ENCODE assay signal across 19 mouse cellular contexts in the genomic region with DNA sequence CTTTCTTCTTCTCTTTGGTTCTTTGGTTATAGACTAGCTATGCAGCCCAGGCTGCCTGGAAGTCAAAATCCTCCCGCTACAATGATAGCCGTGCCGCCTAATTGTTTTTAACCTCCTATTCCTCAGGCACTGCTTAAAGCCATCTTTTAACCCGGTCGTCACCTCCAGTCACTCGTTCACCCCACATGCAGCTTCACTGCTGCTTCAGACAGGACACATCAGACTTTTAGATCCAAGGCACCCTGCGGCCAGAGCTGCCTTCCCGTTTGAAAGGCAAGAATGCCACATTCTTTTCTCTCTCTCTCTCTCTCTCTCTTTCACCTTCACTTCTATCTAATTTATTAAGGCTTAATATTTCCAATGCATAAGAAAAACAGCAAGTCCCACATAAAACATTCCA. TPM values are rescaled to one million over a fixed set of nuclear protein-coding genes. Genes with fewer than 3 reads are reported as not detected.
A peak's percentile ranks its signal among the peaks of the same experiment; 100 is the strongest.
DNase-seq lines count a peak whose midpoint lies in the region; ATAC-seq and TF ChIP-seq lines count a peak whose summit lies in the region.
"Had no signal": no experiment of that assay in that cellular context is flagged by ENCODE, and none has a peak within 500 bp of the region (broad histone marks: within the 10 kb centered on the region; RNA-seq: fewer than 3 reads in every experiment).

No protein-coding gene starts in this region.

- no peak overlapping the region for H3K4me3 ChIP-seq in heart, embryonic 15.5 days
- no peak overlapping the region for H3K4me3 ChIP-seq in kidney, postnatal 0 days (replicated peaks; ENCODE audit: low read depth, low read length)
- no peak overlapping the region for H3K4me3 ChIP-seq in brown adipose tissue, adult 24 weeks (ENCODE audit: insufficient read depth, low read depth, low read length)
- H3K4me3 ChIP-seq in stomach, embryonic 14.5 days (ENCODE audit: low read depth, low read length), result no peak overlapping the region

- no peaks in the 10 kb centered on the region for H3K9me3 ChIP-seq in heart, embryonic 15.5 days (replicated peaks)
- no peaks in the 10 kb centered on the region for H3K9me3 ChIP-seq in kidney, postnatal 0 days (replicated peaks; ENCODE audit: low read length)
- peaks cover 2% of the 10 kb centered on the region; the same call in 1 of the 2 replicates for H3K9me3 ChIP-seq in stomach, embryonic 14.5 days (ENCODE audit: control insufficient read depth, low read depth, low read length)

- ATAC-seq in heart, embryonic 15.5 days (replicated peaks; ENCODE audit: insufficient number of reproducible peaks, insufficient read depth, low FRiP score, low read depth), result no peak
- ATAC-seq in kidney, postnatal 0 days (replicated peaks; ENCODE audit: low FRiP score, low read depth), result no peak
- ATAC-seq in stomach, embryonic 14.5 days (ENCODE audit: insufficient number of reproducible peaks, insufficient read depth, low FRiP score, low read depth), result no peak
- ATAC-seq: Patski had no signal

- intact Hi-C loops in heart, postnatal 36 days (cut with DNase I), result loop anchor here (5.0 kb wide), 1 partner anchor 50 kb away; no protein-coding TSS in a partner anchor

- H3K27me3 ChIP-seq in heart, embryonic 15.5 days, result no peaks in the 10 kb centered on the region
- no peaks in the 10 kb centered on the region for H3K27me3 ChIP-seq in kidney, postnatal 0 days (ENCODE audit: insufficient read depth, low read length)
- no peaks in the 10 kb centered on the region for H3K27me3 ChIP-seq in stomach, embryonic 14.5 days (ENCODE audit: control insufficient read depth, insufficient read depth, low read length)
- H3K27me3 ChIP-seq: Patski had no signal

- H3K27ac ChIP-seq in heart, embryonic 15.5 days, result peak overlapping the region; percentile 53; the same call in 1 of the 2 replicates
- H3K27ac ChIP-seq in kidney, postnatal 0 days, result peak overlapping the region; percentile 70; the same call in 1 of the 2 replicates
- H3K27ac ChIP-seq in brown adipose tissue, adult 24 weeks (replicated peaks; ENCODE audit: low read depth, low read length), result peak overlapping the region; percentile 75
- H3K27ac ChIP-seq in stomach, embryonic 14.5 days (ENCODE audit: low read length), result peak overlapping the region; percentile 69; the same call in 1 of the 2 replicates

- no peak for TF ChIP-seq CTCF in kidney, postnatal 0 days (IDR thresholded peaks at IDR 0.05; ENCODE audit: low read depth)

- no peak overlapping the region for H3K9ac ChIP-seq in heart, embryonic 15.5 days
- H3K9ac ChIP-seq in kidney, postnatal 0 days (ENCODE audit: low read depth, low read length), result no peak overlapping the region
- no peak overlapping the region for H3K9ac ChIP-seq in stomach, embryonic 14.5 days (replicated peaks; ENCODE audit: low read depth, low read length)

- H3K4me2 ChIP-seq in heart, embryonic 15.5 days, result no peak overlapping the region
- H3K4me2 ChIP-seq in kidney, postnatal 0 days (ENCODE audit: low read length), result no peak overlapping the region
- no peak overlapping the region for H3K4me2 ChIP-seq in stomach, embryonic 14.5 days (replicated peaks; ENCODE audit: low read depth, low read length)
- H3K4me2 ChIP-seq: heart, embryonic 11.5 days; liver, embryonic 11.5 days had no signal

- no peak for DNase-seq in heart, postnatal 36 days
- DNase-seq in kidney, postnatal 0 days (ENCODE audit: low spot score), result no peak
- no peak for DNase-seq in kidney, adult 8-10 months
- DNase-seq in cerebellum, adult 9-11 months, result no peak
- DNase-seq: adrenal gland, postnatal 10 days; cerebellum, postnatal 14 days; embryo, embryonic 11 days; gastrocnemius, postnatal 10 days; kidney, postnatal 25 days; left cerebral cortex, postnatal 4 days; lung, postnatal 36 days; retina, postnatal 1 day; thymus, postnatal 14 days had no signal

- peaks cover 72% of the 10 kb centered on the region for H3K4me1 ChIP-seq in heart, embryonic 15.5 days (replicated peaks)
- peaks cover 44% of the 10 kb centered on the region for H3K4me1 ChIP-seq in kidney, postnatal 0 days (replicated peaks; ENCODE audit: insufficient read depth, low read length)
- H3K4me1 ChIP-seq in brown adipose tissue, adult 24 weeks (ENCODE audit: control insufficient read depth, insufficient read depth, insufficient read length, low read length), result peaks cover 49% of the 10 kb centered on the region
- peaks cover 26% of the 10 kb centered on the region for H3K4me1 ChIP-seq in stomach, embryonic 14.5 days (ENCODE audit: control insufficient read depth, insufficient read depth, low read length)

- no peaks in the 10 kb centered on the region for H3K36me3 ChIP-seq in heart, embryonic 15.5 days
- no peaks in the 10 kb centered on the region for H3K36me3 ChIP-seq in kidney, postnatal 0 days (ENCODE audit: insufficient read depth, low read length)
- H3K36me3 ChIP-seq in stomach, embryonic 14.5 days (ENCODE audit: control insufficient read depth, insufficient read depth, low read length), result no peaks in the 10 kb centered on the region

- 65% methylated on average over 8 of the region's 8 CpGs for whole genome bisulfite sequencing in heart, embryonic 15.5 days
- WGBS in kidney, postnatal 0 days, result 68% methylated on average over 8 of the region's 8 CpGs
- 73% methylated on average over 8 of the region's 8 CpGs for WGBS in stomach, embryonic 14.5 days

RNA-seq across cellular contexts. Expression of gene Lamc1, which starts 15.6 kb away (rescaled TPM):
- 74.3 and 85.4 TPM in 2 replicates for polyA plus RNA-seq in heart, embryonic 15.5 days (2015; fragmentation: Nextera tagmentation; extraction: Ambion mirVana)
- total RNA-seq in heart, postnatal 36 days (2021), result 100 to 1,000 TPM; 139 to 176 TPM
- 106 and 107 TPM in 2 replicates for polyA plus RNA-seq in kidney, postnatal 0 days (2015; fragmentation: Nextera tagmentation; extraction: Ambion mirVana)
- 47.1 and 62.0 TPM in 2 replicates for polyA plus RNA-seq in brown adipose tissue, adult 24 weeks (2012; ENCODE audit: insufficient read depth, insufficient read length, missing spikeins)
- 104 and 111 TPM in 2 replicates for polyA plus RNA-seq in stomach, embryonic 14.5 days (2014; fragmentation: Nextera tagmentation; extraction: Ambion mirVana)
